Mouse (Mus musculus) brain, embryonic 14.5 days (tissue): Measurements from ENCODE around the gene Ube2f. TPM values are rescaled to one million over a fixed set of nuclear protein-coding genes. Genes with fewer than 3 reads are reported as not detected.

Experiments
- DNase-seq: peaks from one replicate; pipeline ENCODE4 v3.0.0-alpha.2; 2011; ENCODE audit warnings: low read depth
- CTCF ChIP-seq: fragments of 200-500 bp; IDR thresholded peaks from 2 replicates; pipeline ENCODE4 v1.5.1; 2012; ENCODE audit warnings: inconsistent platforms, mild to moderate bottlenecking, moderate library complexity, borderline replicate concordance; ENCODE audit not compliant: insufficient read depth, insufficient read length; ENCODE audit errors: extremely low read depth
- POLR2A ChIP-seq: fragments of 200-500 bp; IDR thresholded peaks from 2 replicates; pipeline ENCODE4 v1.6.1; 2012; ENCODE audit warnings: mild to moderate bottlenecking, inconsistent platforms, borderline replicate concordance; ENCODE audit not compliant: poor library complexity, insufficient read depth, insufficient read length, severe bottlenecking; ENCODE audit errors: extremely low read depth
- polyA plus RNA-seq: library from polyadenylated mRNA; depleted of rRNA; stranded (reverse); fragments of >200 nt; gene quantifications from 2 replicates; pipeline ENCODE4 v1.2.3, GENCODE M21; 2012; rRNA removed

Ube2f gene
- polyA plus RNA-seq, result 45.8 and 58.6 TPM in 2 replicates

GRCm38 (mm10) chr1:91249564-91250414 is at the start of gene Ube2f:
Gene Ube2f, plus strand, starts transcription at chr1:91250304.
- peak; percentile 99 for DNase-seq
- TF ChIP-seq POLR2A, result peak; percentile 96
- TF ChIP-seq CTCF, result peak; percentile 63; the same call in 1 of the 2 replicates

GRCm38 (mm10) chr1:91201122-91201521 is 49.0 kb upstream of the Ube2f start:
- peak; percentile 75 for DNase-seq
- no peak for TF ChIP-seq POLR2A
- TF ChIP-seq CTCF, result no peak

- no peak for DNase-seq
- TF ChIP-seq CTCF (no peak), POLR2A (no peak)
These were observed 45.8 kb upstream of the Ube2f start for GRCm38 (mm10) chr1:91204221-91204765.

GRCm38 (mm10) chr1:91205651-91206050 is 44.5 kb upstream of the Ube2f start:
- DNase-seq, result no peak
- TF ChIP-seq POLR2A, result no peak
- no peak for TF ChIP-seq CTCF

GRCm38 (mm10) chr1:91206336-91206735 is 43.8 kb upstream of the Ube2f start:
- TF ChIP-seq POLR2A, result no peak
- no peak for TF ChIP-seq CTCF
- DNase-seq, result peak; percentile 15

GRCm38 (mm10) chr1:91206873-91207272 is 43.2 kb upstream of the Ube2f start:
- DNase-seq, result peak; percentile 48
- TF ChIP-seq CTCF, result no peak
- TF ChIP-seq POLR2A, result no peak

- no peak for TF ChIP-seq CTCF
- no peak for TF ChIP-seq POLR2A
- no peak for DNase-seq
These were observed 42.6 kb upstream of the Ube2f start for GRCm38 (mm10) chr1:91207334-91208074.

GRCm38 (mm10) chr1:91209343-91209742 is 40.8 kb upstream of the Ube2f start:
- peak; percentile 80 for DNase-seq
- no peak for TF ChIP-seq POLR2A
- no peak for TF ChIP-seq CTCF

- DNase-seq, result peak; percentile 86
- no peak for TF ChIP-seq POLR2A
- no peak for TF ChIP-seq CTCF
These were observed 40.3 kb upstream of the Ube2f start for GRCm38 (mm10) chr1:91209785-91210184.

- DNase-seq, result peak; percentile 81
- peak; percentile 83 for TF ChIP-seq CTCF
- no peak for TF ChIP-seq POLR2A
These were observed 39.0 kb upstream of the Ube2f start for GRCm38 (mm10) chr1:91211099-91211498.

- DNase-seq, result peak; percentile 23
- TF ChIP-seq CTCF, result no peak
- TF ChIP-seq POLR2A, result no peak
These were observed 38.5 kb upstream of the Ube2f start for GRCm38 (mm10) chr1:91211591-91212008.

GRCm38 (mm10) chr1:91215264-91215663 is 34.8 kb upstream of the Ube2f start:
- TF ChIP-seq POLR2A, result no peak
- TF ChIP-seq CTCF, result no peak
- no peak for DNase-seq

- no peak for DNase-seq
- TF ChIP-seq POLR2A (no peak), CTCF (no peak)
These were observed 34.1 kb upstream of the Ube2f start for GRCm38 (mm10) chr1:91215981-91216380.
